Mouse (Mus musculus) C2C12 (cell line): ENCODE measurements at regions not wholly inside any gene's neighbourhood (a gene's known extent, or its start where the extent isn't known, plus 50 kb on each side); places are given as distances from the start of the nearest gene placed in this dataset.

ENCODE experiments used
- CEBPB ChIP-seq: IDR thresholded peaks from one replicate; pipeline ENCODE4 v1.6.1; 2011; ENCODE audit warnings: low read depth, mild to moderate bottlenecking, control low read depth, moderate library complexity
- CTCF ChIP-seq: IDR thresholded peaks from one replicate; pipeline ENCODE4 v1.5.1; 2011; ENCODE audit not compliant: control insufficient read depth, insufficient read depth, insufficient read length
- FOSL1 ChIP-seq: IDR thresholded peaks from one replicate; pipeline ENCODE4 v1.8.0; 2011; ENCODE audit warnings: mild to moderate bottlenecking, low read length; ENCODE audit not compliant: poor library complexity, insufficient read depth, severe bottlenecking
- MAX ChIP-seq: IDR thresholded peaks from one replicate; pipeline ENCODE4 v1.6.1; 2011; ENCODE audit warnings: mild to moderate bottlenecking, control low read depth
- MYOD1 ChIP-seq: IDR thresholded peaks from one replicate; pipeline ENCODE4 v1.6.1; 2011; ENCODE audit warnings: low read depth; ENCODE audit not compliant: control insufficient read depth, insufficient read length
- MYOG ChIP-seq: IDR thresholded peaks from one replicate; pipeline ENCODE4 v1.6.1; 2011; ENCODE audit not compliant: control insufficient read depth, insufficient read length; ENCODE audit errors: extremely low read depth
- USF1 ChIP-seq: IDR thresholded peaks from one replicate; pipeline ENCODE4 v1.6.1; 2011; ENCODE audit warnings: low read depth, mild to moderate bottlenecking, control low read depth, moderate library complexity

GRCm38 (mm10) chr14:64570951-64571350 lies 466.9 kb downstream of the Prss52 start:
- TF ChIP-seq CTCF, result no peak
- TF ChIP-seq USF1, result no peak
- no peak for TF ChIP-seq MAX
- no peak for TF ChIP-seq CEBPB
- TF ChIP-seq MYOG, result no peak
- no peak for TF ChIP-seq FOSL1
- no peak for TF ChIP-seq MYOD1
